Mouse (Mus musculus) heart, postnatal 0 days (tissue): ENCODE data around the gene Actr2. TPM values are rescaled to one million over a fixed set of nuclear protein-coding genes. Genes with fewer than 3 reads are reported as not detected.

Experiments used
- ATAC-seq: fragments of 200-750 bp; cut with Nextera tagmentation; 2 replicates; pipeline ENCODE4 v1.8.0; 2017; ENCODE audit warnings: low read depth, moderate number of reproducible peaks, moderate library complexity; ENCODE audit not compliant: insufficient read depth
- DNase-seq: peaks from one replicate; pipeline ENCODE4 v3.0.0-alpha.2; 2016; ENCODE audit warnings: low spot score
- H3K27ac ChIP-seq: fragments of 300-500 bp; sonication (generic); 2 replicates; pipeline ENCODE4 v1.5.1; 2014; ENCODE audit warnings: low read depth, mild to moderate bottlenecking
- H3K27me3 ChIP-seq: fragments of 300-500 bp; sonication (generic); 2 replicates; pipeline ENCODE4 v1.6.1; 2014; ENCODE audit warnings: low read length, mixed read lengths; ENCODE audit not compliant: control insufficient read depth, insufficient read depth
- H3K36me3 ChIP-seq: fragments of 300-500 bp; sonication (generic); replicated peaks from 2 replicates; pipeline ENCODE4 v1.6.1; 2014; ENCODE audit warnings: low read length, mixed read lengths; ENCODE audit not compliant: control insufficient read depth, insufficient read depth
- H3K4me1 ChIP-seq: fragments of 300-500 bp; sonication (generic); 2 replicates; pipeline ENCODE4 v1.6.1; 2014; ENCODE audit warnings: antibody characterized with exemption; ENCODE audit not compliant: control insufficient read depth, insufficient read depth
- H3K4me2 ChIP-seq: fragments of 300-500 bp; sonication (generic); 2 replicates; pipeline ENCODE4 v1.6.1; 2014; ENCODE audit warnings: low read depth, mild to moderate bottlenecking, low read length, moderate library complexity
- H3K4me3 ChIP-seq: fragments of 300-500 bp; sonication (generic); 2 replicates; pipeline ENCODE4 v1.5.1; 2014; ENCODE audit warnings: low read depth, low read length
- H3K9ac ChIP-seq: fragments of 300-500 bp; sonication (generic); replicated peaks from 2 replicates; pipeline ENCODE4 v1.6.1; 2014; ENCODE audit warnings: low read depth, low read length, mixed read lengths
- H3K9me3 ChIP-seq: fragments of 300-500 bp; sonication (generic); replicated peaks from 2 replicates; pipeline ENCODE4 v1.6.1; 2016; ENCODE audit warnings: low read length; ENCODE audit not compliant: control insufficient read depth
- CTCF ChIP-seq: IDR thresholded peaks from 2 replicates; pipeline ENCODE4 v1.5.1; 2016; ENCODE audit warnings: antibody characterized with exemption, control low read depth, low read depth
- EP300 ChIP-seq: IDR thresholded peaks from 2 replicates; pipeline ENCODE4 v1.6.1; 2016; ENCODE audit warnings: antibody characterized with exemption, low read depth
- WGBS: fragments of 180-500 bp; shearing (Covaris S2); extraction: QIAGEN DNeasy Blood & Tissue Kit; methylation state at CpG from one replicate; pipeline ENCODE4 v1.1.7; 2014; 5-methylcytosine and 5-hydroxymethylcytosine counted together
- polyA plus RNA-seq: library from polyadenylated mRNA; unstranded; fragments of >200 nt; fragmentation: Nextera tagmentation; extraction: Ambion mirVana; gene quantifications from 2 replicates; pipeline ENCODE4 v1.2.1, GENCODE M21; 2015
- total RNA-seq: library from RNA; depleted of rRNA; stranded (reverse); fragments of >200 nt; gene quantifications from 2 replicates; pipeline ENCODE4 v1.2.3, GENCODE M21; 2014; ENCODE audit warnings: low replicate concordance

Gene Actr2
- total and polyA plus RNA-seq, 2 experiments from 2014 or later = 25.2 to 59.7 TPM

GRCm38 (mm10) chr11:20057429-20057828 lies 55.3 kb downstream of the Actr2 start:
- WGBS = 89% methylated on average over 2 of the region's 2 CpGs
- Histone ChIP-seq H3K4me3 (no peak overlapping the region), H3K9me3 (no peaks in the 10 kb centered on the region), H3K4me2 (no peak overlapping the region), H3K36me3 (peaks cover 15% of the 10 kb centered on the region), H3K9ac (no peak overlapping the region), H3K4me1 (no peaks in the 10 kb centered on the region), H3K27me3 (no peaks in the 10 kb centered on the region), H3K27ac (no peak overlapping the region)
- DNase-seq = no peak
- ATAC-seq = no peak
- TF ChIP-seq EP300 (no peak), CTCF (no peak)

- no peak overlapping the region for H3K9ac ChIP-seq
- TF ChIP-seq EP300 (no peak), CTCF (no peak)
- H3K4me3 ChIP-seq = no peak overlapping the region
- H3K27ac ChIP-seq = no peak overlapping the region
- ATAC-seq (no peak), DNase-seq (no peak)
- no peaks in the 10 kb centered on the region for H3K27me3 ChIP-seq
- H3K9me3 ChIP-seq = no peaks in the 10 kb centered on the region
- peaks cover 15% of the 10 kb centered on the region for H3K36me3 ChIP-seq
- 100% methylated on average over 1 of the region's 1 CpGs for WGBS
- H3K4me2 ChIP-seq = no peak overlapping the region
- no peaks in the 10 kb centered on the region for H3K4me1 ChIP-seq
These were observed 56.5 kb downstream of the Actr2 start for GRCm38 (mm10) chr11:20056168-20056567.

DNA sequence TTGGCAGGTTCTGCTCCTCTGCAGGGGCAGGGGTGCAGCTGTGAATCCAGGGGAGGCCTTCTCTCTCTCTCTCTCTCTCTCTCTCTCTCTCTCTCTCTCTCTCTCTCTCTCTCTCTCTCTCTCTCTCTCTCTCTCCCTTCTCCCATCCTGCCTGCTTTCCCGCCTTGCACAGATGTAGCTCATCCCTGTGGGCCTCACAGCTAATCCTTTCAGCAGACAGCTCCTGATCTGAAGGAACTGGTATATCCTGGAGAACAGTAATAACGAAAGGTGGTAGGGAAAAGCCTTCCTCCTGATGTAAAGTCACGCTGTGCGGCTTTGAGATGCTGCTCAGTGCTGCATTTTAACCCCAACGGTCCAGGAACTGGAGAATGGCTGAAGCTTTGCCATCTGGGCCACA lies 58.1 kb downstream of the Actr2 start:
- H3K27ac ChIP-seq = no peak overlapping the region
- H3K9ac ChIP-seq = no peak overlapping the region

DNA sequence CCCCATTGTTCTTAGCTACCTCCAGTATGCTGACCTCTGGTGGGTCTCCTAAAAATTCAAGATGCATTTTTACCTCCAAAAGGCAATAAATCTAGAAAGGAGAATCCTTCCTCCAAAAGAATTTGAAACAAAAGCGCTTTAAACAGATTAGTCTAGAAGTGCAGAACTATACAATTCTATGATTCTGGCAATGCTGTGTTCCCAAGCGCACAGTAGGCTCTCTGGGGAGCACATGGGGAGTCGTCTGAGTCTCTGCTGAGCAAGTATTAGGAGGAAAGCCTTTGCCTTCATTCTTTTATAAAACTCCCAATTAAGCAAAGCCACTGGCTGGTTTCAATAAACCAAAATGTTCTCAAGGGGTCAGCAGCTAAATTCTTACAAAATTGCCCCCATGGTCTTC lies 58.8 kb downstream of the Actr2 start:
- no peak overlapping the region for H3K9ac ChIP-seq
- 81% methylated on average over 3 of the region's 3 CpGs for WGBS
- H3K4me1 ChIP-seq = no peaks in the 10 kb centered on the region
- DNase-seq (no peak), ATAC-seq (no peak)
- H3K36me3 ChIP-seq = peaks cover 4% of the 10 kb centered on the region
- H3K4me2 ChIP-seq = no peak overlapping the region
- H3K27ac ChIP-seq = no peak overlapping the region
- no peaks in the 10 kb centered on the region for H3K9me3 ChIP-seq
- H3K4me3 ChIP-seq = no peak overlapping the region
- no peaks in the 10 kb centered on the region for H3K27me3 ChIP-seq
- TF ChIP-seq EP300 (no peak), CTCF (no peak)

More for the DNA sequence above, 58.1 kb downstream of the Actr2 start:
- Histone ChIP-seq H3K36me3 (peaks cover 8% of the 10 kb centered on the region), H3K4me2 (no peak overlapping the region), H3K4me1 (no peaks in the 10 kb centered on the region), H3K27me3 (no peaks in the 10 kb centered on the region), H3K9me3 (no peaks in the 10 kb centered on the region), H3K4me3 (no peak overlapping the region)
- ATAC-seq (no peak), DNase-seq (no peak)
- TF ChIP-seq EP300 (no peak), CTCF (no peak)
- WGBS = 68% methylated on average over 5 of the region's 5 CpGs

DNA sequence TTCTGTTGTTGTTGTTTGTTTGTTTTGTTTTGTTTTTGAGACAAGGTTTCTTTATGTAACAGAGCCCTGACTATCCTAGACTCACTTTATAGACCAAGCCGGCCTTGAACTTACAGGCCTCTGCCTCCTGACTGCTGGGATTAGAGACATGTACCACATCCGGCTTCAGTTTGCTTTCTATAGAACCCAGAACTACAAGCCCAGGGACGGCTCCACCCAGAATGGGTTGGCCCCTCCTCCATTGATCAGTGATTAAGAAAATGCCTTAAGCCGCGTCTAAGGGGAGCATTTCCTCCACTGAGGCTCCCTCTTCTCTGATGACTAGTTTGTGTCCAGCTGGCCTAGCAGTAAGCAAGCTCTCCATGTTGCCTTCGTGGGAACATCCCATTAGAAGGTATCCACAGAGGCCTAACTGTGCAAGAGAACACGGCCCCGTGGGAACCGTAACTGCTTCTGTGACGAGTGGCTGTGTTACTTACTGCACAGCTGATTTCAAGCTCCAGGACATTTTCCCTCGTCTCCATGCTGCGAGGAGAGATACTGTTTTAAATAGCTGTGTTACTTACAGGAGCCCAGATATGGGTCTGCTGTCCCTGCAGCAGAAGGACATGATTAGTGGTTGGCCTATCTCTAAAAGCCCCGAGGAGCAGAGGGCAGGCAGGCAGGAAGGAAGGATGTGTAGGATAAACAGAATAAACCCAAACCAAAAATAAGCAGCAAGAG lies 59.7 kb downstream of the Actr2 start:
- H3K9ac ChIP-seq = no peak overlapping the region
- DNase-seq = no peak
- no peak for TF ChIP-seq EP300
- no peak for TF ChIP-seq CTCF
- 37% methylated on average over 13 of the region's 13 CpGs for WGBS
- no peaks in the 10 kb centered on the region for H3K4me1 ChIP-seq
- no peak overlapping the region for H3K4me3 ChIP-seq
- no peak overlapping the region for H3K4me2 ChIP-seq
- H3K36me3 ChIP-seq = no peaks in the 10 kb centered on the region
- no peak overlapping the region; the same call in 1 of the 2 replicates for H3K27ac ChIP-seq
- ATAC-seq = no peak
- H3K9me3 ChIP-seq = no peaks in the 10 kb centered on the region
- H3K27me3 ChIP-seq = no peaks in the 10 kb centered on the region

GRCm38 (mm10) chr11:20045586-20045985 lies 67.1 kb downstream of the Actr2 start:
- Histone ChIP-seq H3K4me2 (no peak overlapping the region), H3K36me3 (no peaks in the 10 kb centered on the region), H3K27me3 (no peaks in the 10 kb centered on the region), H3K27ac (no peak overlapping the region), H3K4me1 (peaks cover 12% of the 10 kb centered on the region; the same call in 1 of the 2 replicates), H3K9me3 (no peaks in the 10 kb centered on the region), H3K9ac (no peak overlapping the region), H3K4me3 (no peak overlapping the region)
- WGBS = 76% methylated on average over 3 of the region's 3 CpGs
- TF ChIP-seq EP300 (no peak), CTCF (peak; percentile 21)
- DNase-seq (no peak), ATAC-seq (no peak)
